Mouse (Mus musculus) frontal cortex, postnatal 14 days (tissue): ENCODE measurements at regions not wholly inside any gene's neighbourhood (a gene's known extent, or its start where the extent isn't known, plus 50 kb on each side); places are given as distances from the start of the nearest gene placed in this dataset.
"Not testable (repeated sequence)": the region's sequence is repeated elsewhere in the genome, so short reads cannot be mapped to it uniquely, and the experiment has no call there.

Experiments used
- DNase-seq, 2 experiments: peaks; one replicate each; pipeline ENCODE4 v3.0.0; 2022; ENCODE audit warnings: low spot score in 2 of 2

DNA sequence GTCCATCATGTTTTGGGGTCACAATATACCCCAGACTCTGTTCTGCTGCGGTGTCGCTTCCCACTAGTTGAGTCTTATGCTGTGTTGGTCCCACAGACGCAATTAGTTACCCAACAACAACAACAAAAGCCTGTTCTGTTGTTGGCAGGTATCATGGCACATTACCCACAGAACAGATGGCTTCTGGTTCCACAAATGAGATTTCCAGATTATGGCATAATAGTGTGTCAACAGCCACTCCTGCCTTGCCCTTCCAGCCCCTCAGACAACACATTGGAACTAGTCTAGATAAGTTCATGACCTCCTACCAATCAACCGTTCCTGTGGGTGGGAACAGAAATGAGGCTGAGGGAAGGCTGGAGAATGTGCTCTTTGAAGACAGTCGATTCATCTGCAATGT lies 351.5 kb downstream of the Fut8 start:
- no peak for DNase-seq

DNA sequence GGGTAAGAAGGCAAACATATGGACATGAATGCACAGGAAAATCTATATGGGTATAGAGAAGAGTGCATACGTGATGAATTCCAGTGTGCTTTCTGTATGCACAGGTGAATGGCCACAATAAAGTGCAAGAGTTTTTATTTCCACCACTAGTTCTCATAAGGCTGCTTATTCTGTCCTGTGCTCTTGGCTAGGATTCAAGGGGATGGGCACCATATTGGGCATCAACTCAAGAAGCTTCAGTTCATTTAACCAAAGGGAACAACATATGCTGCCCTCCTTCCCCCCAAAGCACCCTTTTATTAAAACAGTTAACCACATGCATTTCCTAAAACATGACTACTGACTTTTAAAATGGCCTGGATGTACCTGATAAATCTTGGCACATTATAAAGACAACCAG lies 356.2 kb downstream of the Fut8 start:
- DNase-seq, result no peak

DNA sequence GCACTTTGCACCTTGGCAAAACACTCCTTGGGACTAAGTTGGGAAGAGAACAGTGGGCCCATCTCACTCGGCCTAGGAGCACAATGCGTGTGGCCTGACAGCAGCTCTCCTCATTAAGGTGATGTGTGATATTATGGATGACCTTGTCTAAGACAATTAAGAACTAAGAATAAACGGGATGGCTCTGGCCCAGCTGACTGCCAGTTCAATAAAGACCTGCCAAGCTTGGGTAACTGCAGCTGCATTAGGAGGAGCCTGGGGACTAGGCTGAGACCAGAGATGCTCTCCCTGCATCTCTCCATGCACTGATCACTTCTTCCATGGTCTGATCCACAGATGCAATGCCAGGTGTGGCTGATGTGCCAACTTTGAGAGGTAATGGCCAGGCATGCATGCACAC lies 356.7 kb downstream of the Fut8 start:
- DNase-seq, result no peak

DNA sequence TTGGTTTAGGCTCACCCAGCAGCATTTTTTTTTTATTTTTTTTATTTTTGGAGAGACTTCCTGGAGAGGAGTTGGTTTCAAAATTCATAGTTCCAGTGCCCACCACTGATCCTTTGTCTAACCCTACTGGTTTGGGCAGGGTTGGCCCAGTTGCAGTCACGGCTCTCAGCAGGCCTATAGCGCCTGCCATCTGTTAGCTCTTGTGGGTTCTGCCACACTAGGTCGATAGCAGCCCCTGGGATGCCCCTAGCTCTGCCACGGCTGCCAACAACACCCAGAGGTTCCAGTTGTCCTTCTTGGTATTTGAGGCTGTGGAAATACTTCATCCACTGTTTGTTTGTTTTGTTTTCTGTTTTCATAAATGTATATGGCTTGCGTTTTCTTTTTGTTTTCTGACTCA lies 357.9 kb downstream of the Fut8 start:
- no peak for DNase-seq

DNA sequence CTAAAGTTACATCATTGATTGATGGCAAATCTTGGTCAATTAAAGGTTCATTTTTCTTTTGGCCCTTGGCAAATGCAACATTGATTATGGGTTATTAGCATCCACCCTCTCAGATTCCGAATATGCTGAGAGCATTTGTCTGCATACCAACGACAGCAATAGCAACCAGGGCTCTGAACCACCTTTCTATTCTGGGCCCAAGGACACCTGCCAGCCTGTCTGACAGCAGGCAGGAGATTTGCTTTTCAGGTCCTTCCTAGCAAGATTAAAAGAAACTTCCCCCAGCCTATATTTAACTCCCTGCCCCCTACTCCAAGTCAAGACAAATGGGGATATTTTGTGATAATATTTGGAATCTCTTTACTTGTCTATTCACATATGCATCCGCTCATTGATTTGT lies 358.8 kb downstream of the Fut8 start:
- no peak for DNase-seq

DNA sequence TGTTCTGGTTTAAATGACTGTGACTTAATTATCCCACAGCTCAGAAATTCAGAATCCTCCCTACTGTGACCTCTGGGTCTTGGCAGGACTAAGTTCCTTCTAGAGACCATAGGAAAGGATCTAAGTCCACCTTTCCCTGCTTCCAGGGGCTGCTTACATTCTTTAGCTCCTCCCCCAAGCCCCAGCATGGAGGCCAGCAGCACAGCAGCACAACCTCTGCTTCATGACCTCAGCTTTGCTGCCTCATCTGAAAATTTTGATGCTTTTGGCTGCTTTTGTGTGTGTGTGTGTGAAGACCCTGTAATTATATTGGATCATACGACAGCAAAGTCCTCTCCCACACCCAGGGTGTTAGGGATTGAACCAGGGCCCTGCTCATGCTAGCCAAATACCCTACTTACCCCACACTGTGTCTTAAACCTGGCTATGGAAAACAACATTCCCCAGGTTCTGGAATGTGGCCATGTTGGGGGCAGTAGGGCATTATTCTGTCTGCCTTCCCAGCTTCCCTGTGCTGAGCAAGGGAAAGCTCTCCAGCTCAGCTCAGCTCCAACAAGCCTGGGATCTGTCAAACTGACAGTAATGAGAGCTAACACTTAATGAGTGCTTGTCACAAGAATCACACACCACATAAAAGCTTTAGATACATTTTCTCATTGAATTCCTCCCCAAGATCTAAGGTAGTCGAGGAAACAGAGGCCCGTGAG lies 359.9 kb downstream of the Fut8 start:
- DNase-seq, result no peak

DNA sequence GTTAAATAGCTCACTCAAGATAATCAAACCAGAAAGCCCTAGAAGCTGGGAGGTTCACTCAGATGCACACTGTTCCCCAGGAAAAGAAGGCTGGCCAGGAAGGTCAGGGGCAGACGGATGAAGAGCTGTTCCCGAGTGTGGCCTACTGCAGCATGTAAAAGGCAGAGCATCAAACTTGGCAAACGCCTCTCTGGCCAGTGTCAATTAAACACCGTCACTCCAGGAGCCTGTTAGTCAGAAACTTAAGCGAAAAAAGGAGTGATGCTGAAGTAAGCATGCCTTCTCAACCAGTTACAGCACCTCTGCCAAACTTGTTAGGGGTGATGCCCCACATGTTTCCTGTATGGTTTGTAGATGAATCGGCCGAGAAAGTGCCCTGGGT lies 360.4 kb downstream of the Fut8 start:
- no peak for DNase-seq

DNA sequence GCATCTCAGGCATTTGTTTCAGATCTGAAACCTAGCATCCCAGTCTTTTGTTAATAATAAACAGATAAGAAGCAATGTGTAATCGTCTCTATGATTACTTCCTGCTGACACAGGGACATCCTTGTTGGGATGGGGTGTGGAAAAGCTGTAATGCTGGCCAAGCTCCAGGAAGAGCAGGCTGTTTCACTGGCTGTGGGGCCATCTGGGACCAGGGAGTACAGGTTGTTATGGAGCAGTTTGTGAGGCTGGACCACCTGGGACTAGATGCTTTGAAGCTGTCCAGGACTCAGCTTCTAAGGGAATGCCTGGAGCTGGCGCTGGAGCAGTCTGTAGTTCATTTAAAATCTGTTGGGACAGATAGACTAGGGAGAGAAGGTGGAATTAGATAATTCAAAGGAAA lies 361.5 kb downstream of the Fut8 start:
- no peak for DNase-seq

DNA sequence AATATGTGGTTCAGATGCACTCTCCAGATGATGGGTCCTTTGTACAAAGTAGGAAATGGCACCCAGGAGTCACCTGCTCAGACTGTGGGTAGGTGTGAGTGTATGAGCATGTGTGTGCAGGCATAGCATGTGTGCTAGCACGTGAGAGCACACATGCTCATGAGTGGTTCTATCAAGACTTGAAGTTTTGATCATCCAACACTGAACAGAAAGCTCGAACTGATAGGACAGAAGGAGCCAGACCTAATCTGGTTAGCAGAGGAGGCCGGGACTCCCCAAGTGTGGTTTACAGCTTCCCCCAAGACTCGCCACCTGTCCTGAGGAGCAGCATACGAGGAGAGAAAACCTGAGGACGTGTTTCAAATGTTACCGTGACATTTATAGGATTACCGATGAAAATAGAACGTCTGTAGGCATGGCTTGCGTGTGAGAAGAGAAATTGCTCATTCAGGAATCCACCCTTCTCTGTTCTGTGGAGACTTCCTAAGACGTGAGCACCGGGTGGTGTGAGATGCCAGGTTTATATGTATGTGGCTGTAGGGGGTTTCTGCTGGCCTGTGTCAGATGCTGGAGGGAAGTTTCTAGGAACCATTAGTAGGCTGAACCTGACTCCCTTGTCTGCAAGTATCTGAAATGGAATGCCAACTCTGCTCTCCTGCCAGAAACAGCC lies 366.0 kb downstream of the Fut8 start:
- no peak for DNase-seq

DNA sequence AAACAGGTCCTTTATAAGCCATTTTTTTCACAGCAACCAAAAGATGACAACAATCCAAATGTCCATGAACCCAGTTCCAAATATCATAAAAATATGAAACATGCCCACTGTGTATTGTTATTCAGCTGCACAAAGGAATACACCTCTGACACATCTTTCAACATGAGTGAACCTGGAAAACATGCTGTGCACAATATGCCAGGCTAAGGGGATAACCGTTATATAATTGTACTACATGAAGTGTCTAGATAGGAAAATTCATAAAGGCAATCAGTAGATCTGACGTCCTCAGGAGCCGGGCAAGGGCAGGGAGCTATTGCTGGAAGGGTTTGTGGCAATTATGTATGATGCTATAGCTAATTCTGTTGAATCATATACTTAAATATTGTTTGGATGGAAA lies 379.6 kb downstream of the Fut8 start:
- DNase-seq, result no peak

DNA sequence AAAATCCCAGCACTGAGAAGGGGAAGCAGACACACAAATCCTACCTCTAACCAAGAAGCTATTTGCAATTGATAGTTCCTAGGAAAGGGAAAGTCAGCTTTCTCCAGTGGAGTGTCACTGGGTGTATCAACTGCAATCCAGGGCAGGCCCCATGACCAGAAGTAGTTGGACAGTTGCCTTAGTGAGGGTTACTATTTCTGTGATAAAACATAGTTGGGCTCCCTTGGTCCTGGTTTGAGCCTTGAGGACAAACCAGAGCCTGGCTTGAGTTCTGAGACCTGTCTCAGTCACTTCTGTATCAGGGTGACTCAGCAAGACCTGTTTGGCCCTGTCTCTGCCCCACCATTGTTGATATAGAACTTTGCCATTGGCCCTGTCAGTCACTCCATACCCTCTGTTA lies 384.3 kb downstream of the Fut8 start:
- no peak for DNase-seq

DNA sequence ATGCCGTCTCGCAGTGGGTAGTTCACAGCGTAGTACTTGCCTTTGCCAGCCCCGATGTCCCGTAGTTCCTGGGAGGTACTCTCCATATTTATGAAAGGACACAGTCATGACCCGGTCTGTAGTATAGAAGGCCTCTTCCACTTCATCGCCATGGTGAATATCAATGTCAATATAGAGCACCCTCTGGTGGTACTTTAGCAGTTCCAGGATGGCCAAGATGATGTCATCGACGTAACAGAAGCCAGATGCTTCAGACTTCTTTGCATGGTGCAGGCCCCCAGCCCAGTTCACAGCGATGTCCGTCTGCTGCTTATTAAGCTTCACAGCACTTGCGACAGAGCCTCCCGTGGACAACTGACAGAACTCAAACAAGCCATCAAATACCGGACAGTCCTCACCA lies 386.4 kb downstream of the Fut8 start:
- DNase-seq, result not testable (repeated sequence)

DNA sequence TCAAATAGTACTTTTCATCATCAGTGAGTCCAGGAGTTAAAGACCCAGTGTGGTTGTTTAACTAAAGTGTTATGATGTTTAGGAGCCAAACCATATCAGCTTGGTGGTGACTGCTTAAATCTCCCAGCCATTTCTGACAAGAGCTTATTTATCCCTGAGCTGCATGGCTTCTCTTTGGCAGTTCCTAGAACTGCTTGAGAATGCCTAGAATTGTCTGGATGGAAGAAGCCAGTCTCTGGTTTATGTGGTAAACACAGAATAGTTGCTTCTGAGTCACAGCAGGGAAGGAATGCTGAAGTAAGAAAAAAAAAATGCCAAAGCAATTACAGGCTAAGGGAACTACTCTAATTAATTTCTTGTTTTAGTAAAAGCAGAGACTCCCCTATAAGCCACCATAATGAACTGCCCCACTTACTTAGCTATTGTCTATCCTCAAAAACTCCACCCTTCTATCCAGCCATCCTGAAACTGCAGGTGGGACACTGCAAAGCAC lies 390.5 kb downstream of the Fut8 start:
- DNase-seq, result no peak

DNA sequence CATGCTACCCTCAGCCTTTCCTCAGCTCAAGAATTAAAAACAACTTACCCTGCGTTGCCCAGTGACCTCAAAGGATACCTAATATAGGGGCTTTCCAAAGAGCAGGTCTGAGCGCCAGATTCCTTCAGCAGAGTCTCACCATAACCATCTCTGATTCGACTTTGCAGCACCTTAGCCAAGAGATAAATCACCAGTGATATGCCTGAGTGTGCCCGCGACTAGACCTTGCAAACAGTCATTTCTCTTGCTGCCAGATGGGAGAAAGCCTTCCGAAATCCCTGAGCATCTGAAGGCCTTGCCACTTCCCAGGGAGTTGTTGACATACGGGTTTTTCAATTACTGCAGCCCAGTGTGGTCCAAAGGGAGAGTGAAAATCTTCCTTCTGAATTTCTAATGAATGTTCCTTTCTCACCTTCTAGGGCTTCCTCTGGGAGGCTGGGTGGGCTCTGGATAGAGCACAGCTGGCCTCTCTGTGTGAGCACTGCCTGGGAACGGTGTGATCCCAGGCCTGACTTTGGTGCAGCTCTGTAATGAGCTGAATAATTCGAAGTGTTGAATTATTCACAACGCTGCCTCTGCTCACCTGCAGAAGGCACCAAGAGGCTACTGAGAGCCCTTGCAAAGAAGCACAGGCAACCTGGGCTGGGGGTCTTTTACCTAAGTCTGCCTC lies 396.2 kb downstream of the Fut8 start:
- DNase-seq, result no peak

DNA sequence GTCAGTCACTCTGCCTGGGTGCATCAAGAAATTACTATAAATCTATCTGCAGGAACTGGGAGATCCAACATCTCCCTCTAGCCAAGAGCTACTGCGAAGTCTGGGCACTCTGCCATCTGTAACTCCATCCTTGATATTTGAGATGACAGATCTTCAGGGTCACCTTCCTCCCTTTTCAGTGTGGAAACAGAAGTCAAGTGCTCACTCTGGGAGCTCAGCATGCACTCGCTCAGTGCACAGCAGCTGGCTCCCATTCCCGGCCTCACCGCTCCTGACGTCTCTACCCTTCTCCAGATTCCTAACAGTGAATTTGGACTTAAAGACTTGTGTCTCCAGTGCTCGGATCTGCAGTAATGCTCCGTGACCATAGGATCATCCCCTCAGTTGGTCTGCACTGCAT lies 400.3 kb downstream of the Fut8 start:
- DNase-seq, result no peak

DNA sequence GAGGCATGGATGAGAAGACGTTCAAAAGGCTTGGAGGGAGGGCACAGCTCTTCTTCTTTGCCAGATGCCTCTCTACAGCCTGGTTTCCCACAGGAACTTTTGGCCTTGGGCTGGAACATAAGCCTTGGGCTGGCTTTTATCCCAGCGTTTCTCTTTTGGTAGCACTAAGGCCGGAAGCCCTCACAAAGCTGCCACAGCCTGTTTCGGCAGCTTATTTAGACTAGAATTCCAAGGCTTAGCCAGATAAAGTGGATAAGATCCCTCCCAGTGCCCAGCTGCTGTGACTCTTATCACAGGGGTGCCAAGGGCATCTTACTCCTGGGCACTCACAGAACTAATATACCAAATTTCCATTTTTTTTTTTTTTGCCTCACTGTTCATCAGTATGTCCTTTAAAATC lies 404.4 kb downstream of the Fut8 start:
- no peak for DNase-seq

DNA sequence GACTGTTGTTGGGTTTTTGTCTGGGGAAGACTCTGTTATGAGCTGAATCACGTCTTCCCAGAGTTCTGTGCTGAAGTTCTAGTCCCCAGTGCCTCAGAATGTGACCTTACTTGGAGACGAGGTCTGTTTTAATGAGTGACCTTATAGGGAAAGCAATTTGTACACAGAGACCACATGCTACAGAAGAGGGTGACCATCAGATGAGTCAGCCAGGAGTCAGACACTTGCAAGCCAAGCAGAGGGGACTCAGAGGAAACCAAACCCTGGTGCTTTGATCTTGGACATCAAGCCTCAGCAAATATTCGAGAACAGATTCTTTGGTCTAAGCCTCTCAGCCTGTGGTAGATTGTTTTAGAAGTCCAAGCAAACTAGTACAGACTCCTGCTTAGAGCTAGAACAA lies 409.9 kb downstream of the Fut8 start:
- DNase-seq, result no peak

DNA sequence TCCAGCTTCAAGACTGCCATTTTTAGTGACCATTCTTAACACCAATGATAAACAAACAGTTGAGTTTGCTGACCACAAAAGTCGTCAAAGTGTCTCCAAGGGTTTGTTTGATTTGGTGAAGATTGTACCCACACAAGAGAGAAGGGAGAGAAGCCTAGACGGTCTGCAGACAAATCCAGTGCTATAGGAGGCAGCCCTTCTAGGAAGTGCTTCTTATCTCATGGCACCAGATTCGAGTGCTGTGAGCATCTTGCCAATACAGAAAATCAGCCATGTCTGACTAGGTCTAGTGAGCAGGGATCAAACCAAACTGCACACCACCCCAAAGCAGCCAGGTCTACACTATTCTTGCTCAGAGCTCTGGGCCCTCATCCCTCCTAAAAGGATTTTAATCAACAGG lies 416.4 kb downstream of the Fut8 start:
- DNase-seq, result no peak

DNA sequence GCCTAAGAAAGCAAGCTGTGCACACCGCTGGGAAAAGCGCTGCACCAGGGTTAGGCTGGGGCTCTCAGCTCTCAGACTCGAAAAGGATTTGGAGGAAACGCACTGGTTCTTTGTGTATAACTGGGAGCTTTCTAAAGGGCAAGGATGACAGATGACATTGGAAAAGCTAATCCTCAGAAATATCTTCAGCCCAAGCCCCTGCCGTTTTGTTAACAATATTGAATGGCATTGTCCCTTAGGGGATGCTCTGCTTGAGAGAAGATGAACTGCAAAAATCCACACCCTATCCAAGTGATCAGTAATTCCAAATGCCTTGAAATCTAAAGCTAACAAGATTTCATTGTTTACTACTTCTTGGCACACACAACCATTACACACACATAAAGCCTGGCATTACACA lies 419.1 kb downstream of the Fut8 start:
- DNase-seq, result no peak

DNA sequence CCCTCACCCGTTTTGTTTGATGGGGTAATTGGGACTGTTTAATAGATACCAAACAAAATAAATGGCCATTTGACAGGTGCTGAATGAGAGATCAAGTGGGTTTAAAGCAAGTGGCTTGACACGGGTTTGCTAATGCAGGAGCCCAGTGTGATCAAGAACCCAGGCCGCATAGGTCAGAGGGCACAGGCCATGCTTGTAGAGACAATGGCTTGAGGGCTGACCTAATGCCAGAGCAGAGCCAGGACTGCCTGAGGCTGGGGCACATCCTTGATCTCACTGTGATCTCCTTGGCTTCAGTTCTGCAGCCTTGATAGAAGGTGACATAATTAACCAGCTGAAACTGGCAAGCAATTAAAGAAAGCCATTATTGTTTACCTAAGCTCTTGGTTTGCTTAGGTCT lies 420.0 kb downstream of the Fut8 start:
- no peak for DNase-seq

DNA sequence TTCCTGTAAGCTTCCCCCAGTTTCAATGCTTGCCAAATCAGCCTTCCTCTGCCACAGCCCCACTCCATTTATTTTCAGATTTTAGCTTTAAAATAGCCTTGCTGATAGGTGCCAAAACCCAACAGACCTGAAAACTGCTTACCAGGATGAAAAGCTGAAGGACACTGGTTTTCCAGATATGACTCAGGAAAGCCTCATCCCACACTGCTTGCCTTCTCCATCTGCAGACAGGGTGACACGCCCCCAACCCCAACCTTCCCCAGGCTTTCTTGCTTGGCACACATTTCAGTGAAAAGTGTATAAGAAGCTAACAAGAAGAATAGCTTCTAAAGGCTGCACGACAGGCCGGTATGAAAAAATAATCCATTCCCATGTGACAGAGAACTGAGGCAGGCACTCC lies 425.3 kb downstream of the Fut8 start:
- DNase-seq, result peak in 1 of 2 experiments; percentile 9

DNA sequence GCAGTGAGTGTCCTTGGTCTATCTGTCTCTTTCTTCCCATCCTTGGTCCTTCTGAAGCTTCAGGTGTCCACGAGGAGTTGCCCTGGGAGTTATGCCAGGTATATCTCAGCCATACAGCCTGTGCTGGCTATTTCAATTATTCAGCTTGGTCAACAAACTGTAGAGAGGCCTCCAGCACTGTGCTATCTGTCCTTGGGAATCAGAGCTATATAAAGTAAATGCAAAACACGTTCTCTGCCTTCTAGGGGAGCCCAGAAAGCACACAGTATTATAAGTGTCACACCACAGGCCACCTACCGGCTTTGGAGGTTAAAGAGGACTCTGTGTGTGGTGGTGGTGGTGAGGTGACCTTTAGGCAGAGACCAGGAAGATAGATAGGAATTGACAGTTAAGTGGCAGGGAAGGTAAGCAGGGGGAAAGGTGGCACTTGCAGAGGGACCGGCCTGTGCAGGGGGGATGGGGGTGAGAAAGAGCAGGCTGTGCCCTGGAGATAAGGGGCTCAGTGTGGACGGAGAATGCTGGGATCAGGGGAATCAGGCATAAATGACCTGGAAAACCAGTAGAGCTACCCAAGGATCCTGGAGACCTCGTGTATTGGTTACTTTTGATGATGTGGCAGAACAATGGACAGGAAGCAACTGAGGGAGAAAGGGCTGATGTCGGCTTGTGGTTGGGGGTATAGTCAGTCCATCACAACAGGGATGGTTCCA lies 425.9 kb downstream of the Fut8 start:
- no peak for DNase-seq

DNA sequence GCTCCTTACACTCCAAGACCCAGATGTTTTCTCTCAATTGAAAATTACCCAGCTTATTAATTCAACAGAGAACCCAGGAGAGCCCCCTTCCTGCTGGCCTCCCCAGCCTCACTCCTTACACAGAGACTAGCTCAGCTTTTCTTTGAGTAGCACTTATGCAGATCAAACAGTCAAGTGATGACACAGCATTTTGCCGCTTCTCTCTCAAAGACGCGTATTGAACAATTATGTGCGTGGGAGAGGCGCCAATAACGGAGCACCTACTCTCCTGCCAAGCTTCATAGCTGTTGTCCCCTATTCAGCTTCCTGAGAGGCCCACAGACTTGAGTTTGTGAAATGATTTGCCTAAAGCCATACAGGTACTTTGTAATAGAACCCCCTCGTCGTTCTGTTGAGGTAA lies 428.5 kb downstream of the Fut8 start:
- DNase-seq, result no peak
